ENCODE assay signal across 11 mouse cellular contexts in genomic region chr2:126607553-126608203, GRCm38 (mm10). TPM values are rescaled to one million over a fixed set of nuclear protein-coding genes. Genes with fewer than 3 reads are reported as not detected.
A peak's percentile ranks its signal among the peaks of the same experiment; 100 is the strongest.
DNase-seq lines count a peak whose midpoint lies in the region; ATAC-seq and TF ChIP-seq lines count a peak whose summit lies in the region.
"Had no signal": no experiment of that assay in that cellular context is flagged by ENCODE, and none has a peak within 500 bp of the region (broad histone marks: within the 10 kb centered on the region; RNA-seq: fewer than 3 reads in every experiment).

No protein-coding gene starts in this region.

- H3K4me1 ChIP-seq in kidney, postnatal 0 days (replicated peaks; ENCODE audit: insufficient read depth, low read length): no peaks in the 10 kb centered on the region; the same call in 1 of the 2 replicates
- H3K4me1 ChIP-seq in kidney, embryonic 14.5 days (ENCODE audit: control insufficient read depth, insufficient read depth, low read length): no peaks in the 10 kb centered on the region
- H3K4me1 ChIP-seq in heart, embryonic 12.5 days (replicated peaks): 0 out of 2 replicates have a peak, but pooled peaks cover 6% of the 10 kb centered on the region
- H3K4me1 ChIP-seq in megakaryocyte, embryonic 14.5 days: peaks cover 21% of the 10 kb centered on the region
- H3K4me1 ChIP-seq: forebrain, embryonic 10.5 days had no signal

- no peak for TF ChIP-seq CTCF in kidney, postnatal 0 days (IDR thresholded peaks at IDR 0.05; ENCODE audit: low read depth)

- H3K36me3 ChIP-seq in kidney, postnatal 0 days (ENCODE audit: insufficient read depth, low read length): no peaks in the 10 kb centered on the region
- H3K36me3 ChIP-seq in kidney, embryonic 14.5 days (ENCODE audit: control insufficient read depth, insufficient read depth, low read length): no peaks in the 10 kb centered on the region
- no peaks in the 10 kb centered on the region for H3K36me3 ChIP-seq in heart, embryonic 12.5 days
- H3K36me3 ChIP-seq in megakaryocyte, embryonic 14.5 days (replicated peaks; ENCODE audit: low read length): no peaks in the 10 kb centered on the region
- H3K36me3 ChIP-seq: forebrain, embryonic 10.5 days had no signal

- WGBS in kidney, postnatal 0 days: 60% methylated on average over 10 of the region's 10 CpGs
- WGBS in kidney, embryonic 14.5 days: 71% methylated on average over 10 of the region's 10 CpGs
- 39% methylated on average over 10 of the region's 10 CpGs for WGBS in heart, embryonic 12.5 days

- no peak overlapping the region for H3K27ac ChIP-seq in kidney, postnatal 0 days
- H3K27ac ChIP-seq in kidney, embryonic 14.5 days (ENCODE audit: low read depth, low read length): no peak overlapping the region
- H3K27ac ChIP-seq in heart, embryonic 12.5 days (ENCODE audit: poor library complexity, severe bottlenecking): 0 out of 2 replicates have a peak overlapping the region, but pooled peaks have one; percentile 13
- H3K27ac ChIP-seq: forebrain, embryonic 10.5 days; liver, embryonic 14.5 days had no signal

- H3K27me3 ChIP-seq in kidney, postnatal 0 days (ENCODE audit: insufficient read depth, low read length): no peaks in the 10 kb centered on the region
- H3K27me3 ChIP-seq in kidney, embryonic 14.5 days (ENCODE audit: control insufficient read depth, insufficient read depth, low read length): no peaks in the 10 kb centered on the region
- no peaks in the 10 kb centered on the region for H3K27me3 ChIP-seq in heart, embryonic 12.5 days (replicated peaks)
- H3K27me3 ChIP-seq in megakaryocyte, embryonic 14.5 days (replicated peaks): peaks cover 19% of the 10 kb centered on the region

- H3K4me2 ChIP-seq in kidney, postnatal 0 days (ENCODE audit: low read length): no peak overlapping the region
- no peak overlapping the region for H3K4me2 ChIP-seq in kidney, embryonic 14.5 days (replicated peaks; ENCODE audit: low read depth, low read length)
- H3K4me2 ChIP-seq in heart, embryonic 12.5 days: no peak overlapping the region

- no peak for ATAC-seq in kidney, postnatal 0 days (replicated peaks; ENCODE audit: low FRiP score, low read depth)
- ATAC-seq in kidney, embryonic 14.5 days (ENCODE audit: low FRiP score, low TSS enrichment): no peak
- peak; percentile 48; the same call in 1 of the 2 replicates for ATAC-seq in heart, embryonic 12.5 days (ENCODE audit: insufficient number of reproducible peaks, low FRiP score)
- ATAC-seq: intestine, embryonic 16.5 days had no signal

- no peak overlapping the region for H3K9ac ChIP-seq in kidney, postnatal 0 days (ENCODE audit: low read depth, low read length)
- no peak overlapping the region for H3K9ac ChIP-seq in kidney, embryonic 14.5 days (ENCODE audit: low read depth, low read length)
- H3K9ac ChIP-seq in heart, embryonic 12.5 days: no peak overlapping the region
- H3K9ac ChIP-seq: liver, embryonic 14.5 days had no signal

- DNase-seq in kidney, postnatal 0 days (ENCODE audit: low spot score): peak; percentile 42
- peak; percentile 45 for DNase-seq in adipocyte (ENCODE audit: low spot score)
- no peak for DNase-seq in left cerebral cortex, postnatal 4 days
- no peak for DNase-seq in urinary bladder, adult 2 months (ENCODE audit: low spot score)
- DNase-seq in retina, postnatal 1 day: no peak

- no peaks in the 10 kb centered on the region for H3K9me3 ChIP-seq in kidney, postnatal 0 days (replicated peaks; ENCODE audit: low read length)
- H3K9me3 ChIP-seq in kidney, embryonic 14.5 days (ENCODE audit: control insufficient read depth, low read length): no peaks in the 10 kb centered on the region
- H3K9me3 ChIP-seq in heart, embryonic 12.5 days (replicated peaks): no peaks in the 10 kb centered on the region
- H3K9me3 ChIP-seq in megakaryocyte, embryonic 14.5 days: no peaks in the 10 kb centered on the region
- H3K9me3 ChIP-seq: forebrain, embryonic 10.5 days had no signal

- H3K4me3 ChIP-seq in kidney, postnatal 0 days (replicated peaks; ENCODE audit: low read depth, low read length): no peak overlapping the region
- H3K4me3 ChIP-seq in kidney, embryonic 14.5 days (ENCODE audit: low read length): no peak overlapping the region
- no peak overlapping the region for H3K4me3 ChIP-seq in heart, embryonic 12.5 days
- peak overlapping the region; percentile 38 for H3K4me3 ChIP-seq in megakaryocyte, embryonic 14.5 days (replicated peaks)
- H3K4me3 ChIP-seq: forebrain, embryonic 10.5 days had no signal

- intact Hi-C loops in left cerebral cortex, postnatal 4 days (cut with DNase I): no loop called here

RNA-seq across cellular contexts. Expression of gene Hdc, which starts 11.4 kb away (rescaled TPM):
- 223 and 250 TPM in 2 replicates for polyA plus RNA-seq in kidney, postnatal 0 days (2015; fragmentation: Nextera tagmentation; extraction: Ambion mirVana)
- 16.3 and 45.6 TPM in 2 replicates for polyA plus RNA-seq in kidney, embryonic 14.5 days (2014; fragmentation: Nextera tagmentation; extraction: Ambion mirVana)
- 3.1 and 3.4 TPM in 2 replicates for polyA plus RNA-seq in heart, embryonic 12.5 days (2016; fragmentation: Nextera tagmentation; extraction: Ambion mirVana)
- polyA plus RNA-seq in megakaryocyte, embryonic 14.5 days (2012; ENCODE audit: insufficient read depth, low replicate concordance): 2.1 and 8.8 TPM in 2 replicates
- total RNA-seq in left cerebral cortex, postnatal 4 days (2021): 1 to 10 TPM; 1.1 to 1.5 TPM
- 0.58 and 0.71 TPM in 2 replicates for polyA plus RNA-seq in urinary bladder, adult 2 months (2012; rRNA removed)

RNA-seq across cellular contexts. Expression of gene Slc27a2, which starts 55.5 kb away (rescaled TPM):
- polyA plus RNA-seq in kidney, postnatal 0 days (2015; fragmentation: Nextera tagmentation; extraction: Ambion mirVana): 214 and 258 TPM in 2 replicates
- 3.9 and 9.6 TPM in 2 replicates for polyA plus RNA-seq in kidney, embryonic 14.5 days (2014; fragmentation: Nextera tagmentation; extraction: Ambion mirVana)
- 0.17 and 0.86 TPM in 2 replicates for polyA plus RNA-seq in heart, embryonic 12.5 days (2016; fragmentation: Nextera tagmentation; extraction: Ambion mirVana)
- not detected in 2 replicates for polyA plus RNA-seq in megakaryocyte, embryonic 14.5 days (2012; ENCODE audit: insufficient read depth, low replicate concordance)
- 1 to 10 TPM; 3.5 to 3.6 TPM for total RNA-seq in left cerebral cortex, postnatal 4 days (2021)
- polyA plus RNA-seq in urinary bladder, adult 2 months (2012; rRNA removed): 0.04 and 0.06 TPM in 2 replicates

Comparison
In these comparisons a context has a peak if more than half of its experiments do, and no peak if none do; other contexts are left out.
1. RNA of gene Slc27a2, which starts 55.5 kb away (polyA plus RNA-seq): 214 to 258 TPM in kidney, postnatal 0 days; 3.9 to 9.6 TPM in kidney, embryonic 14.5 days, 0.17 to 0.86 TPM in heart, embryonic 12.5 days, 0.04 to 0.06 TPM in urinary bladder, adult 2 months and not detected in megakaryocyte, embryonic 14.5 days; every median in the first group is over 10 times any median in the second.
2. DNase-seq: peak in kidney, postnatal 0 days (single experiment) and adipocyte (single experiment); none in left cerebral cortex, postnatal 4 days (single experiment), urinary bladder, adult 2 months (single experiment) and retina, postnatal 1 day (single experiment).